Mouse (Mus musculus): ENCODE results near the gene Dusp21. TPM values are rescaled to one million over a fixed set of nuclear protein-coding genes. Genes with fewer than 3 reads are reported as not detected.

Gene Dusp21
- not detected in 2 replicates for polyA plus RNA-seq (2015; fragmentation: Nextera tagmentation; extraction: Ambion mirVana)

GRCm38 (mm10) chrX:18145557-18145956, at the start of gene Dusp21:
Dusp21 (plus strand) TSS chrX:18145857.

GRCm38 (mm10) chrX:18162192-18162857, 16.7 kb downstream of the Dusp21 start, which contains the start of gene Kdm6a:
Kdm6a (plus strand) TSS chrX:18162575.

Other genes starting within 250 kb of the Dusp21 start
- 13.9 and 18.1 TPM in 2 replicates for gene Kdm6a, start 16.7 kb downstream of the Dusp21 start, polyA plus RNA-seq (2015; fragmentation: Nextera tagmentation; extraction: Ambion mirVana)